Mouse (Mus musculus) MEL (cell line): ENCODE measurements around the gene Klf12. TPM values are rescaled to one million over a fixed set of nuclear protein-coding genes. Genes with fewer than 3 reads are reported as not detected.

Source experiments
- DNase-seq: peaks from one replicate; pipeline ENCODE4 v3.0.0; 2011; ENCODE audit warnings: low read depth, low spot score
- H3K27ac ChIP-seq: 2 replicates; pipeline ENCODE4 v1.5.1; 2012; ENCODE audit warnings: low read depth, mild to moderate bottlenecking, control low read depth, low read length, moderate library complexity; ENCODE audit not compliant: control insufficient read depth
- H3K27me3 ChIP-seq, 2 experiments: fragments of 150-350 bp in 1 of 2; sonication (generic) in 1 of 2; 2 replicates each; pipeline ENCODE4 v1.6.1; 2012; ENCODE audit warnings: low read length in 2 of 2, mild to moderate bottlenecking in 2 of 2, improper control_type of control experiment in 1 of 2, moderate library complexity in 1 of 2; ENCODE audit not compliant: insufficient read depth in 2 of 2, control insufficient read depth in 1 of 2
- H3K36me3 ChIP-seq, 2 experiments: 2 replicates each; pipeline ENCODE4 v1.6.1; 2012 to 2014; ENCODE audit warnings: low read length in 2 of 2, improper control_type of control experiment in 1 of 2, inconsistent platforms in 1 of 2, mild to moderate bottlenecking in 1 of 2; ENCODE audit not compliant: insufficient read depth in 2 of 2, control insufficient read depth in 1 of 2
- H3K4me1 ChIP-seq, 2 experiments: fragments of 150-350 bp in 1 of 2; sonication (generic) in 1 of 2; 2 replicates each; pipeline ENCODE4 v1.6.1; 2012; ENCODE audit warnings: low read length in 2 of 2, improper control_type of control experiment in 1 of 2, mild to moderate bottlenecking in 1 of 2; ENCODE audit not compliant: insufficient read depth in 2 of 2, control insufficient read depth in 1 of 2
- H3K4me3 ChIP-seq, 2 experiments: fragments of 150-350 bp in 1 of 2; sonication (generic) in 1 of 2; 2 replicates each; pipeline ENCODE4 v1.5.1; 2012; ENCODE audit warnings: low read depth in 2 of 2, low read length in 2 of 2, mild to moderate bottlenecking in 2 of 2, moderate library complexity in 2 of 2, control low read depth in 1 of 2, improper control_type of control experiment in 1 of 2; ENCODE audit not compliant: control insufficient read depth in 1 of 2, insufficient read depth in 1 of 2
- H3K79me2 ChIP-seq: 2 replicates; pipeline ENCODE4 v1.6.1; 2012; ENCODE audit warnings: mild to moderate bottlenecking, low read length, moderate library complexity; ENCODE audit not compliant: control insufficient read depth, poor library complexity, insufficient read depth
- H3K9ac ChIP-seq: 2 replicates; pipeline ENCODE4 v1.6.1; 2012; ENCODE audit warnings: low read depth, mild to moderate bottlenecking, control low read depth, low read length, moderate library complexity; ENCODE audit not compliant: control insufficient read depth, poor library complexity, severe bottlenecking
- H3K9me3 ChIP-seq: fragments of 150-350 bp; sonication (generic); replicated peaks from 2 replicates; pipeline ENCODE4 v1.6.1; 2012; ENCODE audit warnings: mild to moderate bottlenecking, low read length, improper control_type of control experiment, moderate library complexity; ENCODE audit not compliant: insufficient read depth
- CTCF ChIP-seq, 3 experiments: IDR thresholded peaks in 2 of 3; conservative IDR thresholded peaks in 1 of 3; 2 replicates each; pipeline ENCODE4 v1.5.1; 2011 to 2012; ENCODE audit warnings: low read length in 3 of 3, low read depth in 2 of 3, mild to moderate bottlenecking in 2 of 3, improper control_type of control experiment in 1 of 3, inconsistent platforms in 1 of 3, mixed read lengths in 1 of 3, moderate library complexity in 1 of 3; ENCODE audit not compliant: control insufficient read depth in 1 of 3, insufficient read depth in 1 of 3, poor library complexity in 1 of 3, severe bottlenecking in 1 of 3
- E2F4 ChIP-seq: IDR thresholded peaks from 2 replicates; pipeline ENCODE4 v1.6.1; 2011; ENCODE audit warnings: low read depth, low read length, improper control_type of control experiment, borderline replicate concordance
- ELF1 ChIP-seq: IDR thresholded peaks from 2 replicates; pipeline ENCODE4 v1.6.1; 2014; ENCODE audit warnings: low read depth, mild to moderate bottlenecking, inconsistent platforms, low read length, improper control_type of control experiment, moderate library complexity
- GATA1 ChIP-seq: IDR thresholded peaks from 2 replicates; pipeline ENCODE4 v1.6.1; 2011; ENCODE audit warnings: low read depth, low read length, improper control_type of control experiment
- HCFC1 ChIP-seq: IDR thresholded peaks from 2 replicates; pipeline ENCODE4 v1.6.1; 2012; ENCODE audit warnings: low read depth, mild to moderate bottlenecking, inconsistent platforms, low read length, improper control_type of control experiment, moderate library complexity
- MAFK ChIP-seq: IDR thresholded peaks from 2 replicates; pipeline ENCODE4 v1.6.1; 2011; ENCODE audit warnings: low read depth, mild to moderate bottlenecking, low read length, improper control_type of control experiment, borderline replicate concordance
- MAX ChIP-seq: IDR thresholded peaks from 2 replicates; pipeline ENCODE4 v1.6.1; 2011; ENCODE audit warnings: low read length, improper control_type of control experiment
- MAZ ChIP-seq: IDR thresholded peaks from 2 replicates; pipeline ENCODE4 v1.6.1; 2012; ENCODE audit warnings: low read depth, mild to moderate bottlenecking, inconsistent platforms, low read length, improper control_type of control experiment
- MYB ChIP-seq: IDR thresholded peaks from 2 replicates; pipeline ENCODE4 v1.6.1; 2011; ENCODE audit warnings: mild to moderate bottlenecking, low read depth, low read length, improper control_type of control experiment
- NRF1 ChIP-seq: IDR thresholded peaks from 2 replicates; pipeline ENCODE4 v1.6.1; 2014; ENCODE audit warnings: low read depth, mild to moderate bottlenecking, inconsistent platforms, low read length, improper control_type of control experiment, moderate library complexity; ENCODE audit not compliant: poor library complexity, insufficient read depth, severe bottlenecking
- POLR2AphosphoS2 ChIP-seq: IDR thresholded peaks from 2 replicates; pipeline ENCODE4 v1.6.1; 2011; ENCODE audit warnings: low read length, improper control_type of control experiment
- RAD21 ChIP-seq: IDR thresholded peaks from 2 replicates; pipeline ENCODE4 v1.6.1; 2011; ENCODE audit warnings: mild to moderate bottlenecking, low read depth, low read length, improper control_type of control experiment
- RCOR1 ChIP-seq: IDR thresholded peaks from 2 replicates; pipeline ENCODE4 v1.6.1; 2012; ENCODE audit warnings: low read depth, mild to moderate bottlenecking, inconsistent platforms, low read length, improper control_type of control experiment
- SMC3 ChIP-seq: IDR thresholded peaks from 2 replicates; pipeline ENCODE4 v1.6.1; 2011; ENCODE audit warnings: low read depth, low read length, improper control_type of control experiment
- TAL1 ChIP-seq: IDR thresholded peaks from 2 replicates; pipeline ENCODE4 v1.6.1; 2012; ENCODE audit warnings: mild to moderate bottlenecking, inconsistent platforms, low read length, moderate library complexity, mixed read lengths
- TBP ChIP-seq: IDR thresholded peaks from 2 replicates; pipeline ENCODE4 v1.8.0; 2011; ENCODE audit warnings: low read depth, low read length, improper control_type of control experiment
- TCF12 ChIP-seq: IDR thresholded peaks from 2 replicates; pipeline ENCODE4 v1.6.1; 2014; ENCODE audit warnings: low read depth, mild to moderate bottlenecking, inconsistent platforms, low read length, improper control_type of control experiment, moderate library complexity
- UBTF ChIP-seq: IDR thresholded peaks from 2 replicates; pipeline ENCODE4 v1.6.1; 2012; ENCODE audit warnings: low read depth, mild to moderate bottlenecking, inconsistent platforms, low read length, improper control_type of control experiment, moderate library complexity, borderline replicate concordance; ENCODE audit not compliant: insufficient read depth
- ZNF384 ChIP-seq: IDR thresholded peaks from 2 replicates; pipeline ENCODE4 v1.6.1; 2012; ENCODE audit warnings: low read depth, mild to moderate bottlenecking, inconsistent platforms, low read length, improper control_type of control experiment
- polyA plus RNA-seq, 2 experiments: library from polyadenylated mRNA; stranded (reverse) in 1 of 2; unstranded in 1 of 2; fragments of >175 nt in 1 of 2; fragments of >200 nt in 1 of 2; gene quantifications; 2 replicates each; pipeline versions ENCODE4 v1.2.1 to v1.2.4; 2012; ENCODE audit warnings: low replicate concordance in 2 of 2, low read depth in 1 of 2; ENCODE audit not compliant: insufficient read length in 2 of 2, insufficient read depth in 1 of 2, missing spikeins in 1 of 2
- total RNA-seq: library from RNA; depleted of rRNA; stranded (reverse); fragments of 300-350 nt; gene quantifications from 2 replicates; pipeline ENCODE4 v1.2.3, GENCODE M21; 2012

Gene Klf12
- total and polyA plus RNA-seq, 3 experiments, result 0.42 to 1.2 TPM; not detected in 1

DNA sequence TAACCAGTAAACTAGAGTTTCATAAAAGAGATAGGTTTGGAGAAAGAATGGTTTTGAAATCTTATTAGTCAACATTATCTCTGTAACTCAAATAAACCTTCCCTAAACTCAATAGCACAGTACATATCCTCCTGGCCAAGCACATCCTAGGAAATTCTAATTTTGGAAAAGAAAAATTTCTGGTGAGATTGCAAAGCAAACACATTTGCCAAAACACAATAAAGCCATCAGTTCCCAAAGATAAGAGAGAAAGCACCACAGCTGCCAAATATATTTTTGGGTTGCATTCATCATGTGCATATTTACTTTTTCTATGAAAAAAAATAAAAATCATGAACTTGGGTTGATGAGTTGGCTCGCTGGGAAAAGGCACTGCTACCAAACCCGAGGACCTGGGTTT, 10.3 kb downstream of the Klf12 start:
- no peak for TF ChIP-seq MAFK
- TF ChIP-seq SMC3, result no peak
- no peak for TF ChIP-seq GATA1
- TF ChIP-seq ELF1, result no peak
- TF ChIP-seq TBP, result no peak
- no peak for TF ChIP-seq TCF12
- no peak for TF ChIP-seq RAD21
- TF ChIP-seq TAL1, result no peak
- no peak for TF ChIP-seq CTCF (IDR thresholded peaks at IDR 0.05 in 2 of 3, conservative IDR thresholded peaks at IDR 0.05 in 1 of 3; ENCODE audit: control insufficient read depth in 1 of 3, insufficient read depth in 1 of 3, low read depth in 2 of 3, low read length in 3 of 3, poor library complexity in 1 of 3, severe bottlenecking in 1 of 3)
- no peak for TF ChIP-seq HCFC1
- no peak for TF ChIP-seq NRF1
- TF ChIP-seq MYB, result no peak
- TF ChIP-seq E2F4, result no peak
- no peak for DNase-seq
- H3K4me1 ChIP-seq, result no peaks in the 10 kb centered on the region

DNA sequence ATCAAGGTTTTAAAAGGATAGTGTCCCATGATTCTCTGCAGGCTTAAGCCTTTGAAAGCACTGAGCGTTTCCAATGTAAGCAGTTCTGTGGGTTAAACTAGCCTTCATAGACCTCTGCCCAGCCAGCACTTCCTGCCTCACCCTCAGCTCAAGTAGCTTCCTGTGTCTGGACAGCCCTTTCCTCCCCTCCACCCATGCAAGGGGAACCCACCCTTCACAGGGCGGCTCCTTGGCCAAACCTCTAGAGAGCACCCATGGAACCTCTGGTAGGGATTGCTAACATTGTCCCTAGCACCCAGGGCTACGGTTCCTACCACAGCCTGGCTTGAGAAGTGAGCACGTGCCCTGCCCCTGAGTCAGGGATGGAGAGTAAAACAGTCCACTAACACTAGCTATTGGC, 23.9 kb downstream of the Klf12 start:
- DNase-seq, result no peak
- TF ChIP-seq POLR2AphosphoS2, result no peak
- TF ChIP-seq UBTF, result no peak
- no peak for TF ChIP-seq RAD21
- no peak for TF ChIP-seq MAZ
- no peak for TF ChIP-seq RCOR1
- TF ChIP-seq GATA1, result no peak
- no peak for TF ChIP-seq ZNF384
- TF ChIP-seq MAX, result no peak
- no peaks in the 10 kb centered on the region for H3K79me2 ChIP-seq
- no peaks in the 10 kb centered on the region for H3K9me3 ChIP-seq
- no peak overlapping the region for H3K4me3 ChIP-seq
- H3K27me3 ChIP-seq, result no peaks in the 10 kb centered on the region
- no peaks in the 10 kb centered on the region for H3K36me3 ChIP-seq
- H3K9ac ChIP-seq, result no peak overlapping the region
- H3K4me1 ChIP-seq, result no peaks in the 10 kb centered on the region
- no peak overlapping the region for H3K27ac ChIP-seq

More for the DNA sequence above, 10.3 kb downstream of the Klf12 start:
- no peaks in the 10 kb centered on the region for H3K27me3 ChIP-seq
- H3K9ac ChIP-seq, result no peak overlapping the region
- H3K27ac ChIP-seq, result no peak overlapping the region
- H3K79me2 ChIP-seq, result no peaks in the 10 kb centered on the region
- no peak overlapping the region for H3K4me3 ChIP-seq
- H3K36me3 ChIP-seq, result no peaks in the 10 kb centered on the region
- no peaks in the 10 kb centered on the region for H3K9me3 ChIP-seq
